Mouse (Mus musculus) bone marrow macrophage, adult 2 months (primary cell): ENCODE data around the gene Ddx3x.

Source experiments
- CTCF ChIP-seq: IDR thresholded peaks from 2 replicates; pipeline ENCODE4 v1.5.1; 2012; ENCODE audit warnings: low read depth, mild to moderate bottlenecking, low read length, moderate library complexity
- POLR2A ChIP-seq: IDR thresholded peaks from 2 replicates; pipeline ENCODE4 v1.6.1; 2012; ENCODE audit warnings: mild to moderate bottlenecking, low read depth, low read length, borderline replicate concordance

DNA sequence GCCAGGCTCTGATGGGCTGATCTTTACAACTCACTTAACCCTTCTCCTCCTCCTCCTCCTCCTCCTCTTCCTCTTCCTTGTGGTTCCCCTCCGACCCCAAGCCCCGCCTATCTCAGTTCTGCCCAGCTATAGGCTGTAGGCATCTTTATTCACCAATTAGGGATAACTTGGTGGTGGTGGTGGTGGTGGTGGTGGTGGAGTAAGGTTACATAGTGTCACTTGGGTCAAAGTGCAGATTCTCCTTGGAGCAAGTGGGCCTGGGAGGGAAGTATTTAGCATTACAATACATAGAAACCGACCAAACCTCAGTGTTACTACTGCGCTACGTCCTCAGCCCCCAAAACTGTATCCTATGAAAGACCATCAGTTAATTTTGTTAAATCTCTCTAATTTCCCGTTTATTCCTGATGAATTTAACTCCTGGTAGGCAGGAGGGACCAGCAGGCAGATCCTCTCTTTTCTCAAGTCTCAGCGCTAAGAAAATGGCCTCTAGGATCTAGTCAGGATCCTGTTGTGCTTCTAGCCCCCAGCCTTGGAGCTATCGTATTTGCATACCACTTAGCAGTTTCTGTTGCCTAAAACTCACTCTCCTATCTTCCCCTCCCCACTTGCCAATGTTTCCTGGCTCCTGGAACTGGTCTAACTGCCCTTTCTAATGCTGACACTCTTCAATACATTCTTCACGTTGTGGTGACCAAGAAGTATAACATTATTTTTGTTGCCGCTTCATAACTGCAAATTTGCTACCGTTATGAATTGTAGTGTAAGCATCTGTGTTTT lies 39.9 kb upstream of the Ddx3x start:
- TF ChIP-seq POLR2A (no peak), CTCF (no peak)
